Mouse (Mus musculus) stomach, embryonic 15.5 days (tissue): ENCODE data around the gene St6galnac3. TPM values are rescaled to one million over a fixed set of nuclear protein-coding genes. Genes with fewer than 3 reads are reported as not detected.

Experiments used
- ATAC-seq: fragments of 200-750 bp; cut with Nextera tagmentation; 2 replicates; pipeline ENCODE4 v1.8.0; 2017; ENCODE audit warnings: low read depth, moderate number of reproducible peaks, moderate TSS enrichment; ENCODE audit not compliant: insufficient read depth, low FRiP score
- H3K27ac ChIP-seq: fragments of 300-500 bp; sonication (generic); 2 replicates; pipeline ENCODE4 v1.5.1; 2015; ENCODE audit warnings: mild to moderate bottlenecking, inconsistent platforms
- H3K27me3 ChIP-seq: fragments of 300-500 bp; sonication (generic); replicated peaks from 2 replicates; pipeline ENCODE4 v1.6.1; 2015; ENCODE audit warnings: inconsistent platforms
- H3K36me3 ChIP-seq: fragments of 300-500 bp; sonication (generic); 2 replicates; pipeline ENCODE4 v1.6.1; 2015; ENCODE audit warnings: inconsistent platforms
- H3K4me1 ChIP-seq: fragments of 300-500 bp; sonication (generic); 2 replicates; pipeline ENCODE4 v1.6.1; 2015; ENCODE audit warnings: inconsistent platforms
- H3K4me2 ChIP-seq: fragments of 300-500 bp; sonication (generic); 2 replicates; pipeline ENCODE4 v1.6.1; 2015; ENCODE audit warnings: mild to moderate bottlenecking, inconsistent platforms
- H3K4me3 ChIP-seq: fragments of 300-500 bp; sonication (generic); replicated peaks from 2 replicates; pipeline ENCODE4 v1.5.1; 2015; ENCODE audit warnings: inconsistent platforms
- H3K9ac ChIP-seq: fragments of 300-500 bp; sonication (generic); 2 replicates; pipeline ENCODE4 v1.6.1; 2015; ENCODE audit warnings: inconsistent platforms
- H3K9me3 ChIP-seq: fragments of 300-500 bp; sonication (generic); 2 replicates; pipeline ENCODE4 v1.6.1; 2016; ENCODE audit warnings: inconsistent platforms
- WGBS: fragments of 180-500 bp; shearing (Covaris S2); methylation state at CpG from one replicate; pipeline ENCODE4 v1.1.7; 2015; 5-methylcytosine and 5-hydroxymethylcytosine counted together
- microRNA-seq: library from miRNA; unstranded; fragments of <30 nt; microRNA quantifications from one replicate; pipeline ENCODE4, GENCODE M21; 2016
- polyA plus RNA-seq: library from polyadenylated mRNA; unstranded; fragments of >200 nt; fragmentation: Nextera tagmentation; extraction: Ambion mirVana; gene quantifications from 2 replicates; pipeline ENCODE4 v1.2.1, GENCODE M21; 2015

Gene St6galnac3
- polyA plus RNA-seq, 1 experiment from 2014 or later = 36.6 TPM

- Histone ChIP-seq H3K4me3 (no peak overlapping the region), H3K4me2 (no peak overlapping the region), H3K36me3 (no peaks in the 10 kb centered on the region), H3K9ac (no peak overlapping the region), H3K9me3 (no peaks in the 10 kb centered on the region), H3K27me3 (no peaks in the 10 kb centered on the region), H3K27ac (no peak overlapping the region), H3K4me1 (no peaks in the 10 kb centered on the region)
- WGBS = 21% methylated on average over 2 of the region's 2 CpGs
- peak; percentile 95 for ATAC-seq
These were observed 576.1 kb downstream of the St6galnac3 start for GRCm38 (mm10) chr3:153148887-153149286.

Small RNA genes within 50 kb of the gene (microRNA-seq; reads per million reads assigned to microRNA genes)
- not detected for gene Gm27405

Other genes starting within 250 kb of the St6galnac3 start
- 0.30 and 0.82 TPM in 2 replicates for gene Asb17, start 119.0 kb upstream of the St6galnac3 start, polyA plus RNA-seq
- 0.08 and 0.09 TPM in 2 replicates for gene Msh4, start 181.0 kb upstream of the St6galnac3 start, polyA plus RNA-seq
- gene Rabggtb, start 187.8 kb upstream of the St6galnac3 start, polyA plus RNA-seq = 52.5 and 56.2 TPM in 2 replicates
- 87.9 and 103 TPM in 2 replicates for gene Acadm, start 219.5 kb upstream of the St6galnac3 start, polyA plus RNA-seq
- gene Slc44a5, start 248.3 kb upstream of the St6galnac3 start, polyA plus RNA-seq = 0.78 and 0.83 TPM in 2 replicates